Mouse (Mus musculus) lung, embryonic 16.5 days (tissue): ENCODE results near the gene Ehd1. TPM values are rescaled to one million over a fixed set of nuclear protein-coding genes. Genes with fewer than 3 reads are reported as not detected.
"Not testable (repeated sequence)": the region's sequence is repeated elsewhere in the genome, so short reads cannot be mapped to it uniquely, and the experiment has no call there.

ENCODE experiments used
- ATAC-seq: fragments of 200-750 bp; cut with Nextera tagmentation; 2 replicates; pipeline ENCODE4 v1.8.0; 2017; ENCODE audit warnings: low read depth, mild to moderate bottlenecking, moderate library complexity
- H3K27ac ChIP-seq: fragments of 300-500 bp; sonication (generic); 2 replicates; pipeline ENCODE4 v1.5.1; 2014; ENCODE audit warnings: mild to moderate bottlenecking, control low read depth, low read length
- H3K27me3 ChIP-seq: fragments of 300-500 bp; sonication (generic); 2 replicates; pipeline ENCODE4 v1.6.1; 2014; ENCODE audit warnings: low read depth, low read length, mixed read lengths; ENCODE audit not compliant: control insufficient read depth, insufficient read depth
- H3K36me3 ChIP-seq: fragments of 300-500 bp; sonication (generic); 2 replicates; pipeline ENCODE4 v1.6.1; 2014; ENCODE audit warnings: low read length; ENCODE audit not compliant: control insufficient read depth, insufficient read depth
- H3K4me1 ChIP-seq: fragments of 300-500 bp; sonication (generic); replicated peaks from 2 replicates; pipeline ENCODE4 v1.6.1; 2014; ENCODE audit warnings: low read length, mixed read lengths; ENCODE audit not compliant: control insufficient read depth, insufficient read depth
- H3K4me2 ChIP-seq: fragments of 300-500 bp; sonication (generic); 2 replicates; pipeline ENCODE4 v1.6.1; 2014; ENCODE audit warnings: low read depth, low read length, control low read depth
- H3K4me3 ChIP-seq: fragments of 300-500 bp; sonication (generic); 2 replicates; pipeline ENCODE4 v1.5.1; 2014; ENCODE audit warnings: mild to moderate bottlenecking, low read length, control low read depth
- H3K9ac ChIP-seq: fragments of 300-500 bp; sonication (generic); 2 replicates; pipeline ENCODE4 v1.6.1; 2014; ENCODE audit warnings: low read length, control low read depth
- H3K9me3 ChIP-seq: fragments of 300-500 bp; sonication (generic); 2 replicates; pipeline ENCODE4 v1.6.1; 2016; ENCODE audit warnings: low read length; ENCODE audit not compliant: control insufficient read depth
- WGBS: fragments of 180-500 bp; shearing (Covaris S2); extraction: QIAGEN DNeasy Blood & Tissue Kit; methylation state at CpG from one replicate; pipeline ENCODE4 v1.1.7; 2014; 5-methylcytosine and 5-hydroxymethylcytosine counted together
- polyA plus RNA-seq: library from polyadenylated mRNA; unstranded; fragments of >200 nt; fragmentation: Nextera tagmentation; extraction: Ambion mirVana; gene quantifications from 2 replicates; pipeline ENCODE4 v1.2.1, GENCODE M21; 2015

The Ehd1 gene
- polyA plus RNA-seq, 1 experiment from 2014 or later: 77.9 TPM

DNA sequence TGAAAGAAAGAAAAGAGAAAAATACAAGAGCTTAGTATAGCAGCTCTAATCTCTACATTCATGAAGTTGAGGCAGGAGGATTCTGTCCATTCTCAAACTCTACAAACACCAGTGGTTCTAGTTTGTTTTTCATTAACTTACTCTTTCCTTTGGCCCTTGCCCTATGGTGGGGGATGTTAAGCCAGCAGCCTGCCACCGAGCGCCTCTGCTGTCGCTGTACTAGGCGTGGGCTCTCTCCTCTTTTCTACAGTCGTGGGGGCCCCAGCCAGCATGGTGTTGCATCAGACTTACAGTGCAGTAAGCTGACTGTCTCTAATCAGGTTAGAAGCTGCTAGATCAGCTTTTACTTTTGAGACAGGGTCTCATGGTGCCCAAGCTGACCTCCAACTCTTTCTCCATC, 6.5 kb downstream of the Ehd1 start:
- Histone ChIP-seq H3K9me3 (no peaks in the 10 kb centered on the region), H3K4me2 (no peak overlapping the region), H3K4me1 (peaks cover 37% of the 10 kb centered on the region), H3K27ac (no peak overlapping the region), H3K9ac (peak overlapping the region; percentile 4; the same call in 1 of the 2 replicates), H3K36me3 (peaks cover 21% of the 10 kb centered on the region), H3K4me3 (no peak overlapping the region), H3K27me3 (no peaks in the 10 kb centered on the region)
- no peak for ATAC-seq
- 71% methylated on average over 5 of the region's 5 CpGs for WGBS

DNA sequence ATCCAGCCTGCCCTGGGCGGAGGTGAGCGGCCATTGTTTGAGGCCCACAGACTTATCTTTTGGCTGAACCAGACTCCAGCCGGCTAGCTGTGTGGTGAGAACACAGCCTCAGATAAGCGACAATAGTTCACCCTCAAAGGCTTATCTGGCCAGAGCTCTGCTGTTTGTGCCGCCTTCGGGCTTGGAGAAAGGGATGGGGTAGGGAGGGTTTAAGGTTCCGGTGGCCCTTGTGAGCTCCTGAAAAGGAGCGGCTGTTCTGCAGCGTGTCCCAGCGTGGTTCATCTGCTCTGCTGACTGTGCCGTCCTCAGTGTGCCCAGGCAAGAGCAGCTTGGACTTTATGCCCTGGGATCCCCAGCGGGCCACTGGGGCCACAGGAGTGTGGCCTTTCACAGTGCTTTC, 8.0 kb downstream of the Ehd1 start:
- WGBS: 72% methylated on average over 12 of the region's 12 CpGs
- H3K9ac ChIP-seq: no peak overlapping the region
- no peak overlapping the region for H3K4me2 ChIP-seq
- H3K36me3 ChIP-seq: peaks cover 21% of the 10 kb centered on the region
- no peak overlapping the region for H3K4me3 ChIP-seq
- no peaks in the 10 kb centered on the region for H3K27me3 ChIP-seq
- no peaks in the 10 kb centered on the region for H3K9me3 ChIP-seq
- no peak overlapping the region for H3K27ac ChIP-seq
- ATAC-seq: no peak
- H3K4me1 ChIP-seq: peaks cover 24% of the 10 kb centered on the region

DNA sequence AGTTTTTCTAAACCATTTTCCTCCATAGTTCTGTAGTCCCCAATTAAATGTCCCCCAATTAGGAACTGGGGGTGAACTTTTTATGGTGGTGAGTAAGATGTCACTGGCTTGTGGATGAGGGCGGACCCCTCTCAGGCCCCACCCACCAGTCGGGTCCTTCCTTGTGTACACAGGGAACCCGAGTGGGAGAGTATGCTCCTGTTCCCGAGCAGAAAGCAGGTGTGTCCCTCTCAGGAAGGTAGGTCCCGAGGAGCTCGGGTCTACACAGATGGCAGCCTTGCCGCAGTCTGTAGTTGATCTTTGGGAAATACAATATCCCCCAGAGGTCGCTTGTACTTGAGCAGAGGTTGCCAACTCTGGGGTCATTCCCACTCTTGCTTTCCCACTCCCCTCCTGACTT, 8.7 kb downstream of the Ehd1 start:
- WGBS: 51% methylated on average over 8 of the region's 8 CpGs
- no peak overlapping the region for H3K9ac ChIP-seq
- H3K4me3 ChIP-seq: no peak overlapping the region
- no peak for ATAC-seq
- H3K27ac ChIP-seq: peak overlapping the region; percentile 64
- H3K4me2 ChIP-seq: no peak overlapping the region
- peaks cover 17% of the 10 kb centered on the region for H3K4me1 ChIP-seq
- H3K36me3 ChIP-seq: peaks cover 18% of the 10 kb centered on the region
- no peaks in the 10 kb centered on the region for H3K9me3 ChIP-seq
- H3K27me3 ChIP-seq: no peaks in the 10 kb centered on the region

DNA sequence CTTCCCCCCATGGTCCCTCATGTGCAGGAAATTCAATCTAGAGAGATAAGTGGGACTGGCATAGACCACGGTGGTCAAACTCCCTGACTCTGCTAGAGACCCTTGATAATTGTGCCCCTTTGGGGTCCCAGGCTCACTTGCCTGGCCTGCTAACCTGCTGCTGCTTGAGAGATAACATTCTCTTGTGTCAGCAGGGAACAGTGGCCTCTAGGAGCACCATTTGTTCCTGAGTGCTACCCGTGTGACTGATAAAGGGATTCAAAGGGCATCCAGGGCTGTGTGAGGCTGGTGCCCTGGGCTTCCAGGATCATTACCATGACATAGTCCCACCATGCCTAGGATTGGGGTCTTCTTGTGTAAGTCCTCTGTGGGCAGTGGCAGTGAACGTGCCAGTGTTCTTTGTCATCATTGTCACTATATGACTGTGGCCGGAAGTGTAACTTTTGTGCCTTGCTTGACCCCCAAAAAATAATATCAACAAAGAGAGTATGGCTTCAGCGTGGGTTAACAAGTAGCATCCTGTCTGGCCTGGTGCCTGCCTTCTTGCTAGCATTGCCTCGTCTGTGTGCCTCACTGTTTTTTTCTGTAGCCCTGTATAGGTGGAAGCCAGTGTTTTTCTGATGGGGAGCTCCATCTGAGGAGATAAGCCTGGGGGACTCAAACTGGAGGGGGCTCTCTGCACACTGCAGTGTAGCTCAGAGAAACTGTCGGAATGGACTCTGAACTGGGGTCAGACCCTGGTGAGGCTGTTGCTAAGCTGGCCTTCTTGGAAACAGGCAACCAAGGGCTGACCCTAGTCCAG, 9.3 kb downstream of the Ehd1 start:
- ATAC-seq: peak; percentile 60
- Histone ChIP-seq H3K27me3 (no peaks in the 10 kb centered on the region), H3K27ac (peak overlapping the region; percentile 72), H3K4me3 (no peak overlapping the region), H3K9ac (no peak overlapping the region), H3K4me1 (peaks cover 17% of the 10 kb centered on the region), H3K4me2 (peak overlapping the region; percentile 17; the same call in 1 of the 2 replicates), H3K9me3 (no peaks in the 10 kb centered on the region), H3K36me3 (peaks cover 18% of the 10 kb centered on the region)
- WGBS: 42% methylated on average over 7 of the region's 7 CpGs

DNA sequence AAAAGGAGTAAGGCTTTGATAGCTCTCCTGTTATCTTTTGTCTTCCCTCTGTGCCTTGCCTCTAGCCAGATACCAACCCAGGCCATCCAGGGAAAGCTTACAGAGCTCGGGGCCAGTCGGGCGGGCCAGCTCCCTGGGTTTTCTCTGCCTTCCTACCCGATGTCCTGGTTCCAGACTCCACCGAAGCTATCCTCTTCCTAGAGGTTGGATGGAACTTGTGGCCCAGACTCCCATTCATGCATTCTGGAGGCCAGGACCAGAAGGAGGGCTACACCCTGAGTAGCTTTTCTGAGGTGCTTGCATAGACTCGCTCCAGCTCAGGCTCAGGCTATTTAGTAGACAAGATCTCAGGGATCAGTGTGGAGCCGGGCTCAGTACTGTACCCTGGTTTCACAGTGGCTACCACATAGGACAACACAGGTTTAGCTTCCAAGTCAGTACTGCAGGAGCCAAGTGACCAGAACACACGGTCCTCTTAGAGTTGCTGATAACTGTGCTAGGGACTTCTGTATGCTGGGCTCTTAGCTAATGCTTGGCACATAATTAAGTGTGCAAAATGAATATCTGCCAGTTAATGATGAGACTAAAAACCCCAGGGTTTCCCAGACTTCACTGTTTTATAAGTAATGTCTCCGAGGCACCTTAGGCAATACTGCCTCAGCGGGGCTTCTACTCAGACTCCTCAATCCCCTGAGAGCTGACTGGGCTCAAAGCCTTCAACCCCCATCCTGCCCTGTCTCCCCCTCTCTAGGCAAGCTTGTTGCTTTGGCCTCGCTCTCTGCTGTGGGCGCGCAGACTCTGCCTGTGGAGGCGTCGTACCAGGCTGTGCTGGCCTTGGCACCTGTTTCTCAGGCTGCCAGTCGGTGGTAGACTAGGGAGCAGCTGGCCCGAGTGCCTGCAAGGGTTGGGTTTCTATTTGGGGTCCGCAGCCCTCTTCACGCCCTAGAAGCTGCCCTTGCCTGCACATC, 10.2 kb downstream of the Ehd1 start:
- Histone ChIP-seq H3K27ac (peak overlapping the region; percentile 72), H3K4me1 (peaks cover 17% of the 10 kb centered on the region), H3K4me2 (no peak overlapping the region), H3K4me3 (no peak overlapping the region), H3K9ac (no peak overlapping the region), H3K27me3 (no peaks in the 10 kb centered on the region), H3K9me3 (no peaks in the 10 kb centered on the region), H3K36me3 (peaks cover 10% of the 10 kb centered on the region)
- WGBS: 83% methylated on average over 19 of the region's 19 CpGs
- no peak for ATAC-seq

DNA sequence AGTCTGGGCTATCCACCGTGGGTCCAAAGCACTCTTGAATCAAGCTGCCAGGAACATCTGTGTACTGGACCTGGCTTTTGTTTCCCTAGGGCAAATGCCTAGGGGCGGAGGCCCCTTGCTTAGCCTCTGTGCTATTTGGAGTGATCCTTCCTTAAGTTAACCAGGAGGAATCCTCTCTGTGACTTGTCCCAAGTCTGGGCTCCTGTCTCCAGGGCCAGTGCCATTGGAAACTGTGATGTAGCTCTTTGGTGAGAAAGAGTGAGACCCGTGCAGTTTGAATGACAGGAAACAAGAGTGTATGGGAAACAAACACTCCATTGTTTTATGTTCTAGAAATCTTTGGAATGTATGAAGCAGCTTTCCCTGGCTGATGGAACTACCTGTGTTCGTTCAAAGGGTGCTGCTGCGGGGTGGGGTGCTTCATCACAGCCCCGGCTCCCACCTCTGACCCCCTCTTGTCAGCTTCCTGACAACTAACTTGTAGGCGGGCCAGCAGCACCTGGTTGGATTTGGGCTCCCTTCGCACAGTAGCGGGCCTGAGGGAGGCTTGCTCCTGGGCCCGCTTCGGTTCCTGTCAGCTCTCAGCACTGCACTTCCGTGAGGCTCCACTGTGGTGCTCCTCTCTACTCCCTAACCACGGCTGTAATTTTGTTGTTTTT, 11.8 kb downstream of the Ehd1 start:
- Histone ChIP-seq H3K36me3 (no peaks in the 10 kb centered on the region), H3K9me3 (no peaks in the 10 kb centered on the region), H3K27me3 (no peaks in the 10 kb centered on the region), H3K4me2 (no peak overlapping the region), H3K9ac (peak overlapping the region; percentile 21; the same call in 1 of the 2 replicates), H3K4me1 (peaks cover 17% of the 10 kb centered on the region), H3K27ac (peak overlapping the region; percentile 78), H3K4me3 (no peak overlapping the region)
- peak; percentile 58 for ATAC-seq
- 47% methylated on average over 13 of the region's 13 CpGs for WGBS

DNA sequence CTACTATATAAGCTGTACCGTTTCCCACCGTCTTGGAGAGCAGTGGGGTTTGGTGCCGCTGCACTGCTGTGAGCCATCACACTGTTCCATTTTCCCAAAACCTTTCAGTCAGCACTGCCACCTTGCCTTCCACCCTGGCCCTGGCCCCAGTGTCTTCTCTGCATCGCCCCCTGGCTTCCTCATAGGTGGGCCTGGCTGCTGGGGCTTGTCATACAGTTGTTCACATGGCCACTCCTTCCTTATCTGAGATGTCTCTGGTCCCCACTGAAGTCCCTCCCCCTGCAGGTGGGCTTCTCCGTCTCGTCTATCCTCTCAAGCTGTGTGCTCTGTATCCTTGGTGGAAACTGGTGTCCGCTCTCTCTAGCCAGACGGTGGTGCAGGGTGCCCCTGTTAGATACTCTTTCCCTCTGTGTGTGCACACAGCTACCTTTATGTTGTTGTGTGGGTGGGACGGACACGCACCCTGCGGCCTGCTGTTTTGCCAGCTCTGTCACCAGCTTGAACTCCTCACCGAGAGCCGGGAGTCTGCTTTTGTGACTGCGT, 13.2 kb downstream of the Ehd1 start:
- Histone ChIP-seq H3K4me1 (peaks cover 15% of the 10 kb centered on the region), H3K27ac (no peak overlapping the region), H3K27me3 (no peaks in the 10 kb centered on the region), H3K9ac (no peak overlapping the region), H3K4me3 (no peak overlapping the region), H3K9me3 (no peaks in the 10 kb centered on the region), H3K4me2 (no peak overlapping the region), H3K36me3 (peaks cover 4% of the 10 kb centered on the region)
- WGBS: 87% methylated on average over 14 of the region's 14 CpGs
- ATAC-seq: no peak

DNA sequence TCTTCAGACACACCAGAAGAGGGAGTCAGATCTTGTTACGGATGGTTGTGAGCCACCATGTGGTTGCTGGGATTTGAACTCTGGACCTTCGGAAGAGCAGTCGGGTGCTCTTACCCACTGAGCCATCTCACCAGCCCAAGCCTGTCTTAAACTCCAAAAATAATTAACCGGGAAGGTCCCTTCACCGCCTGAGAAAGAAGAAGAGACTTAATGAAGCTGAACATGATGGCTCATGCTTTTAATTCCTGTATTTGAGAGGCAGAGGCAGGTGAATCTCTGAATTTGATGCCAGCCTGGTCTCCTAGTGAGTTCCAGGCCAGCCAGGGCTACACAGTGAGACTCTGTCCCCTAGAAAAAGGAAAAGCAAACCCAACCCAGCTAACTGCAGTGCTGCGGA, 14.2 kb downstream of the Ehd1 start:
- H3K27me3 ChIP-seq, H3K4me3 ChIP-seq, H3K9me3 ChIP-seq, H3K4me2 ChIP-seq, H3K9ac ChIP-seq, ATAC-seq, H3K27ac ChIP-seq: not testable (repeated sequence)
- WGBS: 94% methylated on average over 5 of the region's 6 CpGs
- Histone ChIP-seq H3K4me1 (peaks cover 10% of the 10 kb centered on the region), H3K36me3 (peaks cover 10% of the 10 kb centered on the region)
